Mouse (Mus musculus) MN1 (cell line): Measurements from ENCODE around the gene Ralgapa2.

ENCODE experiments used
- DNase-seq: peaks from one replicate; pipeline ENCODE4 v3.0.0-alpha.2; 2016; ENCODE audit warnings: low spot score

The Ralgapa2 gene

DNA sequence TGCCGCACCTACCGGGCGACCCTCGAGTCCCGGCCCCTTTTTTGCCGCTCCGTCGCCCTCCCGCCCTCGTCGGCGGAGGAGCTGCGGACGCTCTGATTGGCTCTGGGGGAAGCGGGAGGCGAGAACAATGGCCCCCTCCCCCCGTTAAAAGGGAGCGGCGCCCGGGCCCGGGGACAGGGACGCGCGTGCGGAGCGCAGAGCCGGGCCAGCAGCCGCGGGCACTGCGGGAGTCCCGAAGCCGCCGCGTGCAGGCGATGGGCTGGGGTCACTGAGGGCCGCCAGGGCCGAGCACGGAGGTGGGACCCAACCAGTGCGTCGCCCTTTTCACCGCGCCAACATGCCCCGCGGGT, 290.2 kb downstream of the Ralgapa2 start:
- peak; percentile 57 for DNase-seq

DNA sequence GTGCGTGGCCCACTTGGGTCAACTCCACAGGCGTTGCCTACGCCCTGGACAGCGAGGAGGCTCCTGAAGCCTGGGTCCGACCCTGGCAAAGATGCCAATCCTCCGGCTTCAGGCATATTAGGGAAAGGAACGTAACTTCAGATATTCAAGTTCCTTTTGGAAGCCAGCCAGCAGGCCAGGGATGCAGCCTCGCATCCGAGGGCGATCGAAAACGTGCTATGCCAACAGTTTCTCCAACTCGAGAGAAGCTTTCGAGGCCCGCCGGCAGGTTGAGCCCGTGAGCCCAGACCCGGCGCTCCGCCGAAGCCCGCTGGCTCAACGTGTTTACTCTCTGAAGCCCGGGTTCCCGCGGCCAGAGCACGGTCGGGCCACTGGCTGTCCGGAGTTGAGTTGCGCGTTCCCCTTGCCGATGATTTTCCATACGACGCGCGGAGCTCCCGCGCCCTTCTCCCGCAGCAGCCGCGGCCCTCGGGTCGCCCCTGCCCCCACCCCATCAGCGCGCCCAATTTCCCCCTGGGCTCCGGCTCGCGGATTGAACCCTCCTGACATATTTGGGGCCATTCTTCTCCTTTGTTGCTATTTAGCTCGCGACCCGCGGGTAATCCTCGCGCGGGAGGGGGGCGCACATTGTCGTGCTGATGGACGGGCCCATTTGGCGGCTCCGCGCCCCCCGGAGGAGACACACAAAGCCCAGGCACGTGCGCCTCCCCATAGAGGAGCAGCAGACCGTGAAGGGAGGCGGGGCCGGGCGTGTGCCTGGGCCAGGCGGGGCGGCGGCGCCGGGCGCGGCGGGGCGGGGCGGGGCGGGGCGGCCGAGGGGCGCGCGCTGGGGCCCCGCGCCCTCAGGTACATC, 290.8 kb downstream of the Ralgapa2 start, which contains the start of gene Insm1:
Gene Insm1, plus strand, starts transcription at position 846 of the 853 bp plus-strand sequence.
- peak; percentile 25 for DNase-seq

DNA sequence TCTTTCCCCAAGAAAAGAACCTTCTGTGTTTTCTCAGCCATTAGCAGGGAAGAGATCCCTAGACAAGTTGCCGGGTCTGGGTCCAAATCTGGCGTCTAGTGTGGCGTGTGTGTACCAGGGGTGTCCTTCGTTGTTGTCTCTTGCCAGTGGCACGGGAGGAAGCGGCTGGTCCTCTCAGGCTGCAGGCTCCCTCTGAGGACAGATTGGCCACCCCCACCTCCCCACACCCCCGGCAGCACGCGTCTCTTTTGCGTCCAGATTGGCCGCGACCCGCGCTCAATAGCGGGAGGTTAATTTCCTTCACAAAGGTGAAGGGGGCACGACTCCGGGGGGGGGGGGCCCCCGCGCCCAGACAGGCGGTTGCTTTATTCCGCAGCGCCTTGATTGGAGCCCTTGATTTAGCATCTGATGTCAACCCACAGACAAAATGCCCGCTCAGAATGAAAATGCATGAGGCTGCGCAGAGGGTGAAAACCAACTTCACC, 291.5 kb downstream of the Ralgapa2 start:
- DNase-seq, result no peak

DNA sequence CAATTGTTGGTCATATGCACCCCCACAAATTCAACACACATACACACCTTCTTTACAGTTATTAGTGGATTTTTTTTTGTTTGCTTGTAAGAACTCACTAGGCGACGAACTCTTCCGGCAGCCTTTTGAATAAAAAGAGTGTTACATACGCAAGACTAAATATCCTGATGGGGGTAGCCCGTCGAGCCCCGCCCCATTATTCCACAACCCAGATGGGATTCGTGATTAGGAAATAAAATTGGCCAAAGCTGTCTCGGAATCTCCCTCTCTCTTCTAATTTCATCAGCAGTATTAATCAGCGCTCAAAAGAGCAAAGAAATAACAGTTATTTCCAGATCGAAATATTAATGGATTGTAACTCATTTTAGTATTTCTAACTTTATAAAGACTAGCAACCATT, 292.4 kb downstream of the Ralgapa2 start:
- DNase-seq, result no peak

DNA sequence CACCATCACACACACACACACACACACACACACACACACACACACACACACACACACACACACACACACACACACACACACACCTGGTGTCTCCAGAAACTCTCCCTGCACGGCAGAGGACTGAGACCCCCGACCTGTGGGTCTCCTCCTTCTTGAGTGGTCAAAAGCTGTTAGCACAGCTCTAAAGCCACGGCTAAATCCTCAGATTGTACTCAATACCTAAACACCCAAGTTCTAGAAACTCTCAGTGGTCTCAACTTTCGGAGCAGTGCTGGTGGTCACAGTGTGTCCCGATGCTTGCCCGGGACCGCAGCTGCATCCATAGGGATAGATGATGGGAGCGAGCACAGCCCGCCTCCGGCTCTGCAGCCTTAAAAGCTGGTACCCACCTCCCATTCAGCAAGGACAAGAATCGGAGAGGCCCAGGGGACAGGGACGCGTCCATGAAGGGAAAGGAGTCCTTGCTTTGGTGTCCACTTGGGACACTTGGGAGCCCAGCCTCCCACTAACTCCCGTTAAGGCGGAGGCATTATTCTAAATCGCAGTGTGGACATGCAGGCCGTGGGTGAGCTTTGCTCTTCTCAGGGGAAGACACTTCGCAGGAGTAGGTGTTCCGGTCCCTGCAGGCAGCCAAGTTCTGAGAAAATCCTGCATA, 293.1 kb downstream of the Ralgapa2 start:
- no peak for DNase-seq

DNA sequence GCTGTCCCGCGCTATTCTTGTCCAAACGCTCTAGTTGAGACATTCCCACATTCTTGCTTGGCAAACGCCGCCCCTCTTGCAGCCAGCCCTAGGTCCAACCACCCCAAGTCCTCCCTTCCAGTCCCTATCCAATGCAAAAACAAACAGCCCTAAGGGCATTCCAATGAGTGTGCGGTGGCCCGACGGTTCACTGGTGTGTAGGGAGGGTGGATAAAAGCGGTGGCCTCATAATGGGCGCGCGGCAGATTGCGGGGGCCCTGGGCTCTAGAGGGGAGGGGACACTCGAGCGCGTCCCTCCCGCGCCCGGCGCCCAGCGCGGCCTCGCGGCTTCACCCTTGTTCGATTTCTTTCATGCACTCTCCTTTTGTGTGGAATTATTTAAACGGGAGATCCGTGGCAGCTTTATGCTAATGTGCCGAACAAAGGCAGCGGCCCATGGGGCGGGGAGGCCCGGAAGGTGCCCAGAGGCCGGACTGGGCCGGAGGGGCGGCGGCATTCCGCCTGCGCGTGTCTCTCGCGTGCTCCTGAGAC, 293.9 kb downstream of the Ralgapa2 start:
- DNase-seq, result peak; percentile 70

DNA sequence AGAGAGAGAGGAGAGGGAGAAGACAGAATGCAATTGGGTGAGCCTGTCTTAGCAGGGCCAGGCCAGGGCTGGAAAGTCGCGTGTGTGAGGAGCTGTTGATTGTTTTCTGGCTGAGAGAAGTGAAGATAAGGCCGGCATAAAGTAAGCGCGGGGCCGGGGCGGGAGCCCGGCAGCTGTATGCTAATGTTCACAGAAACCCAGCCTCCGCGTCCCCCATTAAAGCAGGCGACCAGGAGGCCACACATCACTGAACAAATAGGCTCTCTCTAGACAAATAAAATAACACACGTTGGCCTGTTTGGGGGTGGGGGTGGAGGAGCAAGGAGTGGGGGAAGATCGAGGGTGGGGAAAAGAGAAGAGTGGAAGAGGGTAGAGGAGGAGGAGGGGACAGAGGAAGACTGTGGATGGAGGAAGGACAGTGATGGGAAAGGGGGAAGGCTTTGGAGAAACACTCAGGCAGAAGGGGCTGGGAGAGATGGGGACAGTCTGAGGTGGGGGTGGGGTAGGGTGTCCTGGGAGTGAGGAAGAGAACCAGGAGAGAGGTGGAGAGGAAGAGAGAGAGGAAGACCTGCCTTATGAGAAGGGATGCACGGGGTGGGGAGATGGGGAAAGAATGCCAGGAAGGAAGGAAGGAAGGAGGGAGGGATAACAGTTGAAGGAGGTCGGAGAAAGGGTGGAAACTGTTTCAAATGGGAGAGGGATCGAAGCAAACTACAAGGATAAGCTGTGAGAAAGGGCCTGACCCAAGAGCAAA, 294.7 kb downstream of the Ralgapa2 start:
- DNase-seq, result peak; percentile 78

DNA sequence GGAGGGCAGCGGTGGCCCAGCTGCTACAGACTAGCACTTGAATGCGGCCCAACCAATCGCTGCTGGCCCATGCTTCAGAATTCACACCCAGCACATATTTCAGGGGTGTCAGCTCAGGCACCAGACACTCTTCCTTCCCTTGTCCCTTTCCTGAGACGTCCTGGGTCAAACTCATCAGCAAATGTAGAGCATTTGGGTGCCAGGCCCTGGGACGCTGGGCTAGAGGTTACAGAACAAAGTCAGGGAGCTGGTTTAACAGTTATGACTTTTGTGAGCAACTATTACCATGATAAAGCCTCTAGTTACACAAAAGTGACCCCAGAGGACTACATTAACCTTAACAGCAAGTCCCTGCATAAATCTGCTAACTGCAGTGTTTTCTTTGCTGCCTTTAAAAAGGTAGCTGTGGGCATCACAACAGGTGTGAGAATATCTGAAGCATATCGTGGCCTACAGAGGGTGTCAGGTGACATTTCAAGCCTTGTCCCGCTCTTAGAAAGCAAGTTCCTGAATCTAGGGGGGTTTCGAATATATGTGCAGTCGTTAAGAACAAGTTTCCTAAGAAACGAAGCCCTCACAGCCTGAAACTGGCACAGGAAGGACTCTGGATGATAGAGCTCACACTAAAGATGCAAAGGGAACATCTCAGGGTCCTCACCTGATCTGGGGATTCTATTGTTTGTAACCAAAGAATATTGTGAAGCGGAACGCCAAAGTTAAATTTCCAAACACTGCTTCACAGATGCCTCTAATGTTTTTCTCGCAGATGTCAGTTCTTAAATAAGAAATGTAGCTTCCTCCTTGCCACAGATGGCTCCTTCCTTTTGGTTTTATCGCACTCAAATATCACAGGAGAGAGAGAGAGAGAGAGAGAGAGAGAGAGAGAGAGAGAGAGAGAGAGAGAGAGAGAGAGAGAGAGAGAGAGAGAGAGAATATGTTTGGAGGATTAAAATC, 295.8 kb downstream of the Ralgapa2 start:
- DNase-seq, result peak; percentile 35

DNA sequence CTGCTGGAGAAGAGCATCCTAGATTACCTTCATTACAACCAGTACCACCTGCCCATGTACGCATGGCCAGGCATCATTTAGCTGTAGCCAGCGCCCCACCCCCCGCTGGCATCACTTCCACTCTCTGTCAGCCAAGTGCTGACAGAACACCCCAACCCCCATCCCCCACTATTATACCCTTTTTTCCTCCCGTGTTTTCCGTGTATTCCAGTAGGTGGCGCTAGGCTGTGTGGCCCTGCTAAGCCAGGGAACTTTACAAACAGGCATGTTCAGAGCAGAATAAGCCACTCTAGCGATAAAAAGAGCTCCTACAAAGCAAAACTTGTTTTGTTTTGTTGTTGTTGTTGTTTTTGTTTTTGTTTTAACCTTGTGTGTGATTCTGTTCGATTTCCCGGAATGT, 297.4 kb downstream of the Ralgapa2 start:
- peak; percentile 41 for DNase-seq

DNA sequence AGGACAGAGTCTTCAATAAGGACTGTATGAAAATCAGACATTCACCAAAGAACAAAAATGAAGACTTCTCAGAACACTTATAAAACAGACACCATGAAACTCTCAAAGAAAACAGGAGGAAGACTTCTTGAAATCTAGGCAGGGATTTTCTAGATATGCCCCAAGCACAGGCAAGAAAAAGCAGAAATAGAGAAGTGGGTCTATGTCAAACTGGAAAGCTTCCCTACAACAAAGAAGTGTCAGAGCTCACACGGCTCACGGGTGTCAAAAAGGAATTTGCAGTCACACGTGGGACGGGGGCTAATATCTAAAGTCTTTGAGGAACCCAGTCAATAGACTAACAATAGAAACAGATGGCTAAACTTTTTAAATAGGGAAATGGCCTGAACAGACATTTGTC, 301.2 kb downstream of the Ralgapa2 start:
- no peak for DNase-seq

DNA sequence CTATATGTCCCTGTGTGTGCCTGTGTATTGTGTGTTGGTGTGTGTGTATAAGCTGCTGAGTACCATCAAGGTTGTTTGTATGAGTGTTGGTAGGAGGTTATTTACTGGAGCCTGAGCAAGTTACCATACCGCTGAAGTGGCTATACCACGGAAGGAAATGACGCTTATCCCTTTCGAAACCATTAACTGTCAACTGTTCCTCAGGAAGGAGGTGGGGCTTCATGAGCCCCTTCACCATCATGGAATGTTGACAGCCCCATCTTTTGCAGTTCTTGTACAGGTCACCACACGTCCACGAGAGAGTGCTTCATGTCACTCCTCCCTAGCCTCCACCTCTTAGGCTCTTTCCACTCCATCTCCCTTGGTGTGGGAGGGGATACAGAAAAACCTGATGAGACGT, 314.2 kb downstream of the Ralgapa2 start:
- DNase-seq, result no peak

DNA sequence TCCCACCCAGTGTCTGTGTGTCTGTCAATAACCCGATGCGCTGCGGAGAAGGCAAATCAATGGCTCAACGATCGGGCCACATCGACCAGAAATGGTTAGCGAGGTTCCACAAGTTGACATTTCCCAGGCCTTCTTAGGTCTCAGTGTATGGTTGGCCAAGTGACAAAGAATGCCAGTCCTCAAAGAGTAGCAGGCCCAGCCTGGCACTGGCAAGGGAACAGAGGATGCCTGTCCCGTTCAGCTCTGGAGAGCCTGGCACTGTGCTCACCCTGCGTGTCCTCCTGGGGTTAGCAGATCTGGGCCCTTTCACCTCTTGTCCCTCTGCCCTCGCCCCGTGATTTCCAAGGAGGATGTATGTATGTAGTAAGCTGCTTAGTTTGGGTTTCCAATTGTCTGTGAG, 316.0 kb downstream of the Ralgapa2 start:
- DNase-seq, result peak; percentile 24
